Mouse (Mus musculus) c-Kit-positive CD71-positive TER-119-negative erythroid progenitor cells, embryonic 14.5 days (primary cell): Measurements from ENCODE around the gene Wdr70.
A peak's percentile ranks its signal among the peaks of the same experiment; 100 is the strongest.
"Not testable (repeated sequence)": the region's sequence is repeated elsewhere in the genome, so short reads cannot be mapped to it uniquely, and the experiment has no call there.

Experiments
- DNase-seq: peaks from one replicate; pipeline ENCODE4 v3.0.0-alpha.2; 2013; ENCODE audit warnings: low read depth

Gene Wdr70

GRCm38 (mm10) chr15:8098774-8099749 lies at the start of gene Wdr70:
Gene Wdr70, minus strand, starts transcription at chr15:8099209.
- DNase-seq, result peak; percentile 94

GRCm38 (mm10) chr15:8135606-8136005 lies 36.6 kb upstream of the Wdr70 start:
- no peak for DNase-seq

GRCm38 (mm10) chr15:8131761-8132160 lies 32.8 kb upstream of the Wdr70 start:
- DNase-seq, result no peak

GRCm38 (mm10) chr15:8131268-8131667 lies 32.3 kb upstream of the Wdr70 start:
- DNase-seq, result no peak

- DNase-seq, result no peak
Observed at GRCm38 (mm10) chr15:8129281-8129680, 30.3 kb upstream of the Wdr70 start.

- DNase-seq, result no peak
Observed at GRCm38 (mm10) chr15:8109782-8110181, 10.8 kb upstream of the Wdr70 start.

- DNase-seq, result peak; percentile 91
Observed at GRCm38 (mm10) chr15:8108966-8109743, 10.1 kb upstream of the Wdr70 start, which contains the start of gene Nup155. Gene Nup155, plus strand, starts transcription at chr15:8109273.

GRCm38 (mm10) chr15:8108360-8108965 lies 9.5 kb upstream of the Wdr70 start:
- no peak for DNase-seq

GRCm38 (mm10) chr15:8101975-8102542 lies 3.0 kb upstream of the Wdr70 start:
- not testable (repeated sequence) for DNase-seq

- DNase-seq, result peak; percentile 87
Observed at GRCm38 (mm10) chr15:8097853-8098252, 1.2 kb downstream of the Wdr70 start.

- not testable (repeated sequence) for DNase-seq
Observed at GRCm38 (mm10) chr15:8092668-8093067, 6.3 kb downstream of the Wdr70 start.

- DNase-seq, result no peak
Observed at GRCm38 (mm10) chr15:8090685-8091084, 8.3 kb downstream of the Wdr70 start.

GRCm38 (mm10) chr15:8088715-8089114 lies 10.3 kb downstream of the Wdr70 start:
- DNase-seq, result no peak

GRCm38 (mm10) chr15:8087293-8087692 lies 11.7 kb downstream of the Wdr70 start:
- no peak for DNase-seq

GRCm38 (mm10) chr15:8082139-8082538 lies 16.9 kb downstream of the Wdr70 start:
- no peak for DNase-seq

GRCm38 (mm10) chr15:8073159-8073558 lies 25.9 kb downstream of the Wdr70 start:
- DNase-seq, result not testable (repeated sequence)

GRCm38 (mm10) chr15:8065221-8065620 lies 33.8 kb downstream of the Wdr70 start:
- DNase-seq, result no peak

GRCm38 (mm10) chr15:8051177-8051576 lies 47.8 kb downstream of the Wdr70 start:
- DNase-seq, result no peak

- DNase-seq, result no peak
Observed at GRCm38 (mm10) chr15:8039834-8040233, 59.2 kb downstream of the Wdr70 start.

GRCm38 (mm10) chr15:8038457-8038856 lies 60.6 kb downstream of the Wdr70 start:
- peak; percentile 4 for DNase-seq

- DNase-seq, result no peak
Observed at GRCm38 (mm10) chr15:8037825-8038224, 61.2 kb downstream of the Wdr70 start.

- no peak for DNase-seq
Observed at GRCm38 (mm10) chr15:8031211-8031610, 67.8 kb downstream of the Wdr70 start.
